Mouse (Mus musculus) testis, adult 2 months (tissue): Measurements from ENCODE around the gene Nxnl1.

Experiments used
- CTCF ChIP-seq: fragments of 200-500 bp; IDR thresholded peaks from 2 replicates; pipeline ENCODE4 v1.5.1; 2012; ENCODE audit warnings: low read depth, mild to moderate bottlenecking, inconsistent platforms, low read length, moderate library complexity; ENCODE audit not compliant: control insufficient read depth, insufficient read depth, insufficient replicate concordance
- POLR2A ChIP-seq: fragments of 200-500 bp; IDR thresholded peaks from 2 replicates; pipeline ENCODE4 v1.6.1; 2012; ENCODE audit warnings: low read depth, mild to moderate bottlenecking, inconsistent platforms, low read length, moderate library complexity; ENCODE audit not compliant: control insufficient read depth

GRCm38 (mm10) chr8:71516786-71517185 lies 49.6 kb downstream of the Nxnl1 start:
- TF ChIP-seq CTCF (no peak), POLR2A (no peak)
